Mouse (Mus musculus) limb, embryonic 10.5 days (tissue): ENCODE data around the gene Son. TPM values are rescaled to one million over a fixed set of nuclear protein-coding genes. Genes with fewer than 3 reads are reported as not detected.

Experiments used
- DNase-seq: peaks from one replicate; pipeline ENCODE4 v3.0.0-alpha.2; 2017; ENCODE audit warnings: low spot score
- H3K27ac ChIP-seq: fragments of 300-500 bp; sonication (generic); 2 replicates; pipeline ENCODE4 v1.5.1; 2016; ENCODE audit warnings: mild to moderate bottlenecking
- H3K27me3 ChIP-seq: fragments of 300-500 bp; sonication (generic); 2 replicates; pipeline ENCODE4 v1.6.1; 2016; ENCODE audit warnings: low read depth, mild to moderate bottlenecking; ENCODE audit not compliant: poor library complexity, severe bottlenecking
- H3K36me3 ChIP-seq: fragments of 300-500 bp; sonication (generic); 2 replicates; pipeline ENCODE4 v1.6.1; 2016; ENCODE audit warnings: mild to moderate bottlenecking, moderate library complexity
- H3K4me1 ChIP-seq: fragments of 300-500 bp; sonication (generic); 2 replicates; pipeline ENCODE4 v1.6.1; 2016
- H3K4me3 ChIP-seq: fragments of 300-500 bp; sonication (generic); 2 replicates; pipeline ENCODE4 v1.5.1; 2016; ENCODE audit warnings: mild to moderate bottlenecking, moderate library complexity
- H3K9me3 ChIP-seq: fragments of 300-500 bp; sonication (generic); replicated peaks from 2 replicates; pipeline ENCODE4 v1.6.1; 2016; ENCODE audit warnings: mild to moderate bottlenecking
- WGBS: fragments of 180-500 bp; shearing (Covaris S2); methylation state at CpG from one replicate; pipeline ENCODE4 v1.1.7; 2016; 5-methylcytosine and 5-hydroxymethylcytosine counted together
- polyA plus RNA-seq: library from polyadenylated mRNA; unstranded; fragments of >200 nt; fragmentation: Nextera tagmentation; extraction: Ambion mirVana; gene quantifications from 2 replicates; pipeline ENCODE4 v1.2.1, GENCODE M21; 2016

Son gene
- polyA plus RNA-seq, 1 experiment from 2014 or later = 122 TPM

DNA sequence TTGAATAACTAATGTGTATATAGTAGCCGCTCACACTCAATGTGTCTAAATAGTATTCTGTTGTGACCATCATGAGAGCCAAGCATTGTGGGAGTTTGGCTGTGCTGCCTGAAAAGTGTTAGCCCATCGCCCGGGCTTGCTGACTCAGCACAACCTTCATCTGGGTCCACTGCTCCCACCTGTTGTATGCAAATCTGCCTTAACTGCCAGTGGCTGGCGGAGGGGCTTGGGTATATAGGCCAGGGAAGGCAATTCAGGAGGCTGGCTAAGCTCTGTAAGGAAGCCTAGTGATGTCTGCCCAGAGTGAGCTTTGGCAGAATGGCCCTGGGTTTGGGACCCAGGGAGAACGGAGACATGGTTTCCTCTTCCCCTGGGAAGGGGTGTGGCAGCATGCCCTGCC lies 27.1 kb upstream of the Son start:
- peaks cover 56% of the 10 kb centered on the region for H3K36me3 ChIP-seq

GRCm38 (mm10) chr16:91620991-91621390 lies 26.3 kb upstream of the Son start:
- 94% methylated on average over 11 of the region's 11 CpGs for WGBS
- Histone ChIP-seq H3K27me3 (peaks cover 14% of the 10 kb centered on the region; the same call in 1 of the 2 replicates), H3K27ac (no peak overlapping the region), H3K4me1 (no peaks in the 10 kb centered on the region; the same call in 1 of the 2 replicates), H3K36me3 (peaks cover 64% of the 10 kb centered on the region), H3K9me3 (no peaks in the 10 kb centered on the region), H3K4me3 (no peak overlapping the region)
- DNase-seq = no peak

More for the DNA sequence above, 27.1 kb upstream of the Son start:
- no peak for DNase-seq
- Histone ChIP-seq H3K4me3 (no peak overlapping the region), H3K9me3 (no peaks in the 10 kb centered on the region), H3K27ac (no peak overlapping the region), H3K27me3 (peaks cover 14% of the 10 kb centered on the region; the same call in 1 of the 2 replicates), H3K4me1 (no peaks in the 10 kb centered on the region; the same call in 1 of the 2 replicates)
- WGBS = 88% methylated on average over 5 of the region's 5 CpGs

- no peak overlapping the region for H3K27ac ChIP-seq
- H3K4me3 ChIP-seq = no peak overlapping the region
- H3K4me1 ChIP-seq = no peaks in the 10 kb centered on the region; the same call in 1 of the 2 replicates
- WGBS = 95% methylated on average over 9 of the region's 9 CpGs
- peaks cover 85% of the 10 kb centered on the region for H3K36me3 ChIP-seq
- DNase-seq = no peak
- no peaks in the 10 kb centered on the region; the same call in 1 of the 2 replicates for H3K27me3 ChIP-seq
- H3K9me3 ChIP-seq = no peaks in the 10 kb centered on the region
These were observed 24.2 kb upstream of the Son start for GRCm38 (mm10) chr16:91623074-91623473.

DNA sequence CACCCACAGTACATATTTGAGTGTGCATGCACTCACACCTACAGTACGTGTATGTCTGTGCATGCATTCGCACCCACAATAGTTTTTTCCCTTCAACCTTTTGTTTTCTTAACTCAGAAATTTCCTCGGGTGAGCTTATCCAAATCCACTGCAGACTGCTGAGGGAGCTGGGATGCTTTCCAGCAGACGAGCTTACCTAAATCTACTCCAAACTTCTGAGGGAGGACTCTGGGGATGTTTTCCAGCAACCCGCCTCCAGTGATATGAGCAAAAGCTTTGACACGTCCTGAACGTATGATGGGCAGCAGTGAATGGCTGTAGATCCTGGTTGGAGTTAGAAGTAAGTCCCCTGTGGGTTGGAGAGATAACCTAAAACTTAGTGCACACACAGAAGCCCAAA lies 19.5 kb upstream of the Son start:
- no peak for DNase-seq
- Histone ChIP-seq H3K9me3 (no peaks in the 10 kb centered on the region), H3K4me1 (no peaks in the 10 kb centered on the region), H3K36me3 (peaks cover 98% of the 10 kb centered on the region), H3K27ac (no peak overlapping the region), H3K4me3 (no peak overlapping the region), H3K27me3 (no peaks in the 10 kb centered on the region)
- 92% methylated on average over 7 of the region's 7 CpGs for WGBS

- Histone ChIP-seq H3K4me3 (no peak overlapping the region), H3K36me3 (peaks cover 98% of the 10 kb centered on the region), H3K9me3 (no peaks in the 10 kb centered on the region), H3K27me3 (no peaks in the 10 kb centered on the region), H3K4me1 (no peaks in the 10 kb centered on the region), H3K27ac (no peak overlapping the region)
- 94% methylated on average over 3 of the region's 3 CpGs for WGBS
- DNase-seq = no peak
These were observed 18.6 kb upstream of the Son start for GRCm38 (mm10) chr16:91628673-91629072.

DNA sequence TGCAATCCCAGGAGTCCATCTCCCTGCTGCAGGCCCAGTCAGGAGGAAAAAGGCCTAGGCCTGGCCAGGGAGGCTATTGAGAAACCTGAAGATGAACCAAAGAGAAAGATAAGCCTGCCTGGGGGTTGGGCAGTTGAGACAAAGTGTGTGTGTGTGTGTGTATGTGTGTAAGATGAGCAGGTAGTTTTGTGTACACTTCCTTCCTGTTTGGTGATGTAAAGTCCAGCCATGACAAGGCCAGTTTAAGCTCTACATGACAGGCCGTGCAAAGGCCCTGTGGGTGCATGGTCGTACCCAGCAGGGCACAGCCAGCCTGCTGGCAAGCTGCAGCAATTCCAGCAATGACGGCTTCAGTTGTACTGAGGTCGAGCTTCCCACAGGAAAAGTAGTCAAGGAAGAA lies 17.6 kb upstream of the Son start:
- WGBS = 87% methylated on average over 4 of the region's 4 CpGs
- DNase-seq = no peak
- Histone ChIP-seq H3K27ac (no peak overlapping the region), H3K27me3 (no peaks in the 10 kb centered on the region), H3K36me3 (peaks cover 98% of the 10 kb centered on the region), H3K4me1 (no peaks in the 10 kb centered on the region), H3K9me3 (no peaks in the 10 kb centered on the region), H3K4me3 (no peak overlapping the region)

DNA sequence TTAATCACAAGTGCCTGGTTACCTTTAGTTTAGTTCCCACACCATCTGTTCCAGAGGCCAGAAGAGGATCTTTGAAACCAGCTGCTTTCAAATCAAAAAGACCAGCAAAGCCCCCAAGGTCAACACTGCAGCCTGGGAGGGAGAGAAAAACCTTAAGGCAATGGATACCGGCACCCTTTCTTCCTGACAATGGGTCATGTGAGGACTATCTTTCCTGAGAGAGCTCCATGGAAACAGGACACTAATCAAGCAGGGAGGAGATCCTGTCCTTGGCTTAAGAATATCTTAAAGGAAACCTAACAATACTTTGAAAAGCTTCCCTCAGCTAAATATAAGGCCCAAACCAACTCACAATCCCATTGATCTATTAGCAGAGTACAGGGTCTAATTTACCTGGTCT lies 16.7 kb upstream of the Son start:
- Histone ChIP-seq H3K4me1 (no peaks in the 10 kb centered on the region), H3K27ac (no peak overlapping the region), H3K36me3 (peaks cover 98% of the 10 kb centered on the region), H3K4me3 (no peak overlapping the region), H3K27me3 (no peaks in the 10 kb centered on the region), H3K9me3 (no peaks in the 10 kb centered on the region)
- DNase-seq = no peak
- 89% methylated on average over 1 of the region's 1 CpGs for WGBS

GRCm38 (mm10) chr16:91632439-91632838 lies 14.9 kb upstream of the Son start:
- WGBS = 94% methylated on average over 5 of the region's 5 CpGs
- DNase-seq = no peak
- H3K27ac ChIP-seq = no peak overlapping the region
- H3K36me3 ChIP-seq = peaks cover 98% of the 10 kb centered on the region
- H3K4me1 ChIP-seq = no peaks in the 10 kb centered on the region
- no peak overlapping the region for H3K4me3 ChIP-seq
- no peaks in the 10 kb centered on the region for H3K9me3 ChIP-seq
- H3K27me3 ChIP-seq = no peaks in the 10 kb centered on the region

- DNase-seq = no peak
- Histone ChIP-seq H3K4me1 (no peaks in the 10 kb centered on the region), H3K36me3 (peaks cover 98% of the 10 kb centered on the region), H3K9me3 (no peaks in the 10 kb centered on the region), H3K27ac (no peak overlapping the region), H3K27me3 (no peaks in the 10 kb centered on the region), H3K4me3 (no peak overlapping the region)
- WGBS = 94% methylated on average over 7 of the region's 7 CpGs
These were observed 14.4 kb upstream of the Son start for GRCm38 (mm10) chr16:91632940-91633339.

- 95% methylated on average over 12 of the region's 12 CpGs for WGBS
- H3K4me3 ChIP-seq = no peak overlapping the region
- H3K27me3 ChIP-seq = no peaks in the 10 kb centered on the region
- no peaks in the 10 kb centered on the region for H3K4me1 ChIP-seq
- no peaks in the 10 kb centered on the region for H3K9me3 ChIP-seq
- no peak for DNase-seq
- no peak overlapping the region for H3K27ac ChIP-seq
- peaks cover 98% of the 10 kb centered on the region for H3K36me3 ChIP-seq
These were observed 13.7 kb upstream of the Son start for GRCm38 (mm10) chr16:91633641-91634040.

GRCm38 (mm10) chr16:91639161-91639560 lies 8.1 kb upstream of the Son start:
- no peak for DNase-seq
- H3K27me3 ChIP-seq = no peaks in the 10 kb centered on the region

DNA sequence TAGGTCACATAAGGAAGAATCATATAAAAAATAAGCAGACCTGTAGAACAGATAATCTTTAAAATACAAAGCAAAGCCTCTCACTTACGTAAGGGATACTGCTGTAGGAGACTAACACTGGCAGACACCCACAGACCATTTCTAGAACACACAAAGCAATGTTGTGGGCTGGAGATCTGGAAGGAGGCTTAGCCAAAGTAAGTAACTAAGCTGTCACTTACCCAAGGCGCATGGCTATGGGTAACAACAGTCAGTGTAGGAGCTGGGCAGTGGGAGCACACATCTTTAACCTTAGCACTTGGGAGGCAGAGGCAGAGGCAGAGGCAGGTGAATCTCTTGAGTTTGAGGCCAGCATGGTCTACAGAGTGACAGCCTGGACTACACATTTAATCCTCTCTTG lies 7.7 kb upstream of the Son start:
- H3K27me3 ChIP-seq = no peaks in the 10 kb centered on the region
- DNase-seq = no peak
- H3K4me1 ChIP-seq = no peaks in the 10 kb centered on the region
- no peak overlapping the region for H3K4me3 ChIP-seq
- 98% methylated on average over 2 of the region's 2 CpGs for WGBS
- no peak overlapping the region for H3K27ac ChIP-seq
- peaks cover 88% of the 10 kb centered on the region for H3K36me3 ChIP-seq
- H3K9me3 ChIP-seq = no peaks in the 10 kb centered on the region

More at GRCm38 (mm10) chr16:91639161-91639560, 8.1 kb upstream of the Son start:
- Histone ChIP-seq H3K4me3 (no peak overlapping the region), H3K9me3 (no peaks in the 10 kb centered on the region), H3K27ac (no peak overlapping the region), H3K36me3 (peaks cover 93% of the 10 kb centered on the region), H3K4me1 (no peaks in the 10 kb centered on the region)
- WGBS = 99% methylated on average over 5 of the region's 5 CpGs

DNA sequence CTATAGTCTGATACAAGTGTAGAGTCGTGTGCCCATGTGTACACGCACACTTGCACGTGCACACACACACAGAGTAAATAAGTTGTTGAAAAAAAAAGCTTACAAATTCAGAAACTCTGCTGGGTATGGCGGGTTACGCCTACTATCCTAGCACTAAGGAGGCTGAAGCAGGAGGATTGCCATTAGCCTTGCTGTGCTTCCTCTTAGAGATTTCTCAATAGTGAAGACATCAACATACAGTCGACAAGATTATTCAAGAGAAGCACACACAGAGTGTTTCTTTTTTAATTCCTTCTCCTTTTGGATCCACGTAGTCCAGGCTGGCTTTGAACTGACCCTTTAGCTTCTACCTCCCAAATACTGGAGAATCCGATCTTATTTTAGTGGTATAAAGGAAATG lies 7.1 kb upstream of the Son start:
- Histone ChIP-seq H3K4me3 (no peak overlapping the region), H3K27me3 (no peaks in the 10 kb centered on the region), H3K9me3 (no peaks in the 10 kb centered on the region), H3K36me3 (peaks cover 83% of the 10 kb centered on the region), H3K4me1 (no peaks in the 10 kb centered on the region), H3K27ac (no peak overlapping the region)
- DNase-seq = no peak
- 94% methylated on average over 8 of the region's 8 CpGs for WGBS

GRCm38 (mm10) chr16:91644901-91645300 lies 2.4 kb upstream of the Son start:
- Histone ChIP-seq H3K27me3 (no peaks in the 10 kb centered on the region), H3K4me1 (peaks cover 12% of the 10 kb centered on the region), H3K27ac (no peak overlapping the region), H3K36me3 (peaks cover 35% of the 10 kb centered on the region), H3K9me3 (no peaks in the 10 kb centered on the region), H3K4me3 (no peak overlapping the region)
- 86% methylated on average over 2 of the region's 2 CpGs for WGBS
- DNase-seq = no peak
